Mouse (Mus musculus) forebrain, embryonic 14.5 days (tissue): ENCODE data around the gene Nkrf. TPM values are rescaled to one million over a fixed set of nuclear protein-coding genes. Genes with fewer than 3 reads are reported as not detected.

Experiments
- ATAC-seq: fragments of 200-750 bp; cut with Nextera tagmentation; 2 replicates; pipeline ENCODE4 v1.8.0; 2017; ENCODE audit warnings: mild to moderate bottlenecking, moderate library complexity
- DNase-seq: peaks from one replicate; pipeline ENCODE4 v3.0.0-alpha.2; 2015; ENCODE audit warnings: low spot score
- H3K27ac ChIP-seq: fragments of 300-500 bp; sonication (generic); 2 replicates; pipeline ENCODE4 v1.5.1; 2014; ENCODE audit warnings: low read depth, mild to moderate bottlenecking, control low read depth, low read length, moderate library complexity
- H3K27me3 ChIP-seq: fragments of 300-500 bp; sonication (generic); replicated peaks from 2 replicates; pipeline ENCODE4 v1.6.1; 2014; ENCODE audit warnings: low read length, control low read depth, mixed read lengths; ENCODE audit not compliant: control insufficient read depth, insufficient read depth
- H3K36me3 ChIP-seq: fragments of 300-500 bp; sonication (generic); 2 replicates; pipeline ENCODE4 v1.6.1; 2014; ENCODE audit warnings: low read length, control low read depth; ENCODE audit not compliant: control insufficient read depth, insufficient read depth
- H3K4me1 ChIP-seq: fragments of 300-500 bp; sonication (generic); 2 replicates; pipeline ENCODE4 v1.6.1; 2014; ENCODE audit warnings: antibody characterized with exemption, low read length, control low read depth; ENCODE audit not compliant: control insufficient read depth, insufficient read depth
- H3K4me2 ChIP-seq: fragments of 300-500 bp; sonication (generic); 2 replicates; pipeline ENCODE4 v1.6.1; 2014; ENCODE audit warnings: mild to moderate bottlenecking, control low read depth, low read length
- H3K4me3 ChIP-seq: fragments of 300-500 bp; sonication (generic); 2 replicates; pipeline ENCODE4 v1.5.1; 2014; ENCODE audit warnings: low read depth, low read length, control low read depth
- H3K9ac ChIP-seq: fragments of 300-500 bp; sonication (generic); 2 replicates; pipeline ENCODE4 v1.6.1; 2014; ENCODE audit warnings: mild to moderate bottlenecking, low read length, control low read depth, moderate library complexity
- H3K9me3 ChIP-seq: fragments of 300-500 bp; sonication (generic); replicated peaks from 2 replicates; pipeline ENCODE4 v1.6.1; 2016; ENCODE audit warnings: low read length, control low read depth, mixed read lengths; ENCODE audit not compliant: control insufficient read depth
- WGBS: fragments of 180-500 bp; shearing (Covaris S2); extraction: QIAGEN DNeasy Blood & Tissue Kit; methylation state at CpG from one replicate; pipeline ENCODE4 v1.1.7; 2014; 5-methylcytosine and 5-hydroxymethylcytosine counted together
- polyA plus RNA-seq: library from polyadenylated mRNA; unstranded; fragments of >200 nt; fragmentation: Nextera tagmentation; extraction: Ambion mirVana; gene quantifications from 2 replicates; pipeline ENCODE4 v1.2.1, GENCODE M21; 2014

Gene Nkrf
- polyA plus RNA-seq, 1 experiment from 2014 or later, result 13.1 TPM

- 78% methylated on average over 3 of the region's 3 CpGs for WGBS
- no peak for DNase-seq
- H3K4me3 ChIP-seq, result no peak overlapping the region
Measured at GRCm38 (mm10) chrX:36870372-36870771, 32.3 kb downstream of the Nkrf start.

GRCm38 (mm10) chrX:36864609-36865328, 37.9 kb downstream of the Nkrf start:
- Histone ChIP-seq H3K4me2 (peak overlapping the region; percentile 39), H3K4me3 (peak overlapping the region; percentile 35), H3K36me3 (no peaks in the 10 kb centered on the region), H3K27ac (no peak overlapping the region), H3K4me1 (no peaks in the 10 kb centered on the region), H3K27me3 (no peaks in the 10 kb centered on the region), H3K9me3 (no peaks in the 10 kb centered on the region), H3K9ac (no peak overlapping the region)
- 61% methylated on average over 8 of the region's 8 CpGs for WGBS
- ATAC-seq (0 out of 2 replicates have a peak, but pooled peaks have one; percentile 6), DNase-seq (no peak)

More at GRCm38 (mm10) chrX:36870372-36870771, 32.3 kb downstream of the Nkrf start:
- no peak overlapping the region for H3K9ac ChIP-seq
- H3K27ac ChIP-seq, result no peak overlapping the region
- H3K4me1 ChIP-seq, result no peaks in the 10 kb centered on the region
- no peaks in the 10 kb centered on the region for H3K9me3 ChIP-seq
- no peaks in the 10 kb centered on the region for H3K27me3 ChIP-seq
- no peak overlapping the region for H3K4me2 ChIP-seq
- no peak for ATAC-seq
- H3K36me3 ChIP-seq, result no peaks in the 10 kb centered on the region

GRCm38 (mm10) chrX:36863766-36864608, 38.7 kb downstream of the Nkrf start:
- Histone ChIP-seq H3K9me3 (no peaks in the 10 kb centered on the region), H3K27me3 (no peaks in the 10 kb centered on the region), H3K4me1 (no peaks in the 10 kb centered on the region), H3K4me2 (peak overlapping the region; percentile 46), H3K9ac (peak overlapping the region; percentile 46), H3K36me3 (no peaks in the 10 kb centered on the region), H3K27ac (no peak overlapping the region; the same call in 1 of the 2 replicates), H3K4me3 (peak overlapping the region; percentile 35)
- 23% methylated on average over 42 of the region's 44 CpGs for WGBS
- DNase-seq, result peak; percentile 89
- peak; percentile 95 for ATAC-seq

- DNase-seq (no peak), ATAC-seq (no peak)
- Histone ChIP-seq H3K27me3 (no peaks in the 10 kb centered on the region), H3K9me3 (no peaks in the 10 kb centered on the region), H3K4me1 (no peaks in the 10 kb centered on the region), H3K4me3 (no peak overlapping the region), H3K9ac (no peak overlapping the region), H3K36me3 (0 out of 2 replicates have a peak, but pooled peaks cover 5% of the 10 kb centered on the region), H3K4me2 (no peak overlapping the region), H3K27ac (no peak overlapping the region)
- 83% methylated on average over 8 of the region's 8 CpGs for WGBS
Measured at GRCm38 (mm10) chrX:36852631-36853030, 50.1 kb downstream of the Nkrf start.

- H3K4me2 ChIP-seq, result no peak overlapping the region
- no peaks in the 10 kb centered on the region for H3K9me3 ChIP-seq
- no peak overlapping the region for H3K4me3 ChIP-seq
- no peak overlapping the region for H3K27ac ChIP-seq
- no peak overlapping the region for H3K9ac ChIP-seq
- ATAC-seq, result no peak
- no peaks in the 10 kb centered on the region for H3K36me3 ChIP-seq
- 71% methylated on average over 1 of the region's 1 CpGs for WGBS
- H3K27me3 ChIP-seq, result no peaks in the 10 kb centered on the region
- no peaks in the 10 kb centered on the region for H3K4me1 ChIP-seq
- no peak for DNase-seq
Measured at GRCm38 (mm10) chrX:36847152-36847551, 55.5 kb downstream of the Nkrf start.

- H3K27me3 ChIP-seq, result no peaks in the 10 kb centered on the region
- no peaks in the 10 kb centered on the region for H3K36me3 ChIP-seq
- no peak overlapping the region for H3K27ac ChIP-seq
- no peak overlapping the region for H3K4me3 ChIP-seq
- H3K9ac ChIP-seq, result no peak overlapping the region
- no peak for ATAC-seq
- no peaks in the 10 kb centered on the region for H3K9me3 ChIP-seq
- no peak overlapping the region for H3K4me2 ChIP-seq
- 73% methylated on average over 4 of the region's 4 CpGs for WGBS
- no peak for DNase-seq
- no peaks in the 10 kb centered on the region for H3K4me1 ChIP-seq
Measured at GRCm38 (mm10) chrX:36843346-36843990, 59.2 kb downstream of the Nkrf start.

GRCm38 (mm10) chrX:36841698-36842097, 61.0 kb downstream of the Nkrf start:
- ATAC-seq, result no peak
- no peaks in the 10 kb centered on the region for H3K4me1 ChIP-seq

GRCm38 (mm10) chrX:36839391-36839790, 63.3 kb downstream of the Nkrf start:
- Histone ChIP-seq H3K9ac (no peak overlapping the region), H3K4me2 (no peak overlapping the region), H3K4me3 (no peak overlapping the region), H3K4me1 (no peaks in the 10 kb centered on the region), H3K36me3 (no peaks in the 10 kb centered on the region), H3K27me3 (no peaks in the 10 kb centered on the region), H3K9me3 (no peaks in the 10 kb centered on the region), H3K27ac (no peak overlapping the region)
- no peak for ATAC-seq
- no peak for DNase-seq
- WGBS, result 74% methylated on average over 7 of the region's 7 CpGs

More at GRCm38 (mm10) chrX:36841698-36842097, 61.0 kb downstream of the Nkrf start:
- no peak for DNase-seq
- Histone ChIP-seq H3K9ac (no peak overlapping the region), H3K4me3 (no peak overlapping the region), H3K36me3 (no peaks in the 10 kb centered on the region), H3K27ac (no peak overlapping the region), H3K4me2 (no peak overlapping the region), H3K27me3 (no peaks in the 10 kb centered on the region), H3K9me3 (no peaks in the 10 kb centered on the region)
- 91% methylated on average over 6 of the region's 6 CpGs for WGBS
